Mouse (Mus musculus) testis, adult 2 months (tissue): ENCODE measurements around the gene Slc23a4.
A peak's percentile ranks its signal among the peaks of the same experiment; 100 is the strongest.

Experiments used
- CTCF ChIP-seq: fragments of 200-500 bp; IDR thresholded peaks from 2 replicates; pipeline ENCODE4 v1.5.1; 2012; ENCODE audit warnings: low read depth, mild to moderate bottlenecking, inconsistent platforms, low read length, moderate library complexity; ENCODE audit not compliant: control insufficient read depth, insufficient read depth, insufficient replicate concordance
- POLR2A ChIP-seq: fragments of 200-500 bp; IDR thresholded peaks from 2 replicates; pipeline ENCODE4 v1.6.1; 2012; ENCODE audit warnings: low read depth, mild to moderate bottlenecking, inconsistent platforms, low read length, moderate library complexity; ENCODE audit not compliant: control insufficient read depth

DNA sequence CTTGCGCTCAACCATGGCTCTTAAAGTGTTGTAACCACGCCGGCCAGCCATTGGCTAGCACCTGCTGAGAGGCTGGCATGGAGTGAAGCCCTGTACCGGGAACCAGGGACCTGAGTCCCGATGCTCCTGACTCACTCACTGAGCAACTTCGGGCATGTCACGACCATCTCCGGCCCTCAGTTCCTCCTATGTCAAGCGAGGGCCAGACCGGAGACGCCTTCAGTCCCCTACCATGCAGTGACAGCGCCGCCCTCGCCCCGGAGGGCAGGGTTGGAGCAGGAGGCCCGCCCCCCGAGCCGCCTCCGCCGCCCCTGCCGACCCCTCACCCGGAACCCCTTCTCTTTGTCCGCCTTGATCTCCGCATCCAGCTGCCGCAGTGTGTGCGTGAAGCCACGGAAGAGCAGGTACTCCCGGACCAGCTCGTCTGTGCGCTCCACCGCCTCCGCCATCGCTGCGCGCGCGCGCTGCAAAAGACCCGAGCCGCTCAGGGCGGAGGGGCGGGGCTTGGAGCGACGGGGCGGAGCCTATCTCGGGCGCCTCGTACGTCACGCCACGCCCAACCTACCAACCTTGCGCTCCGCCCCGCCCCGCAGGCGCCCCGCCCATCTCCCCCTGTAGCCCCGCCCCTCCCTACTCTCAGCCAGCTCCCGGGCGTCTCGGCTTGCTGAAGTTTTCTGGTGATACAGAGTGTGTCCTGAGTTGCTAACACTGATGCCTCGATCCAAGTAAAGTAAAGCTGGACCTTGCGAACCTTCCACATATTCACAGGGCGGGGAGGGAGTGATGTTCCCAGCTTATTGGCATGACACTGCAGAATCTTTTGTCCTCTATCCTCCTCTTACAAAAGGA lies 77.6 kb downstream of the Slc23a4 start, which contains the start of gene Wdr91:
- TF ChIP-seq CTCF, result no peak
- peak; percentile 66 for TF ChIP-seq POLR2A
